Mouse (Mus musculus): ENCODE results near the gene Rptor. TPM values are rescaled to one million over a fixed set of nuclear protein-coding genes. Genes with fewer than 3 reads are reported as not detected.

The Rptor gene
- total and polyA plus RNA-seq, 2 experiments from 2014 or later = 8.0 to 46.7 TPM

- no peak for TF ChIP-seq CTCF (IDR thresholded peaks at IDR 0.05; ENCODE audit: low read depth)
- Histone ChIP-seq H3K9ac (no peak overlapping the region), H3K27me3 (ENCODE audit: insufficient read depth, low read length) (no peaks in the 10 kb centered on the region), H3K4me2 (ENCODE audit: low read depth) (no peak overlapping the region), H3K4me3 (ENCODE audit: low read depth, low read length) (no peak overlapping the region), H3K4me1 (ENCODE audit: insufficient read depth) (no peaks in the 10 kb centered on the region), H3K9me3 (ENCODE audit: low read length) (no peaks in the 10 kb centered on the region), H3K27ac (ENCODE audit: low read depth, low read length) (no peak overlapping the region), H3K36me3 (ENCODE audit: insufficient read depth) (no peaks in the 10 kb centered on the region)
- DNase-seq (no peak), ATAC-seq (no peak)
- WGBS = 59% methylated on average over 4 of the region's 4 CpGs
These were observed 130.4 kb downstream of the Rptor start for GRCm38 (mm10) chr11:119732961-119733656.

GRCm38 (mm10) chr11:119733657-119733990 lies 130.9 kb downstream of the Rptor start:
- no peak for DNase-seq

GRCm38 (mm10) chr11:119735152-119735551 lies 132.4 kb downstream of the Rptor start:
- Histone ChIP-seq H3K4me1 (ENCODE audit: insufficient read depth) (peaks cover 16% of the 10 kb centered on the region), H3K9me3 (ENCODE audit: low read length) (no peaks in the 10 kb centered on the region), H3K4me2 (ENCODE audit: low read depth) (no peak overlapping the region), H3K36me3 (ENCODE audit: insufficient read depth) (no peaks in the 10 kb centered on the region), H3K9ac (no peak overlapping the region), H3K4me3 (ENCODE audit: low read depth, low read length) (no peak overlapping the region), H3K27ac (ENCODE audit: low read depth, low read length) (no peak overlapping the region), H3K27me3 (ENCODE audit: insufficient read depth, low read length) (no peaks in the 10 kb centered on the region)
- WGBS = 77% methylated on average over 2 of the region's 2 CpGs
- ATAC-seq = no peak
- no peak for TF ChIP-seq CTCF (IDR thresholded peaks at IDR 0.05; ENCODE audit: low read depth)
- DNase-seq = no peak

More at GRCm38 (mm10) chr11:119733657-119733990, 130.9 kb downstream of the Rptor start:
- no peaks in the 10 kb centered on the region for H3K9me3 ChIP-seq (ENCODE audit: low read length)
- no peak for ATAC-seq
- no peak overlapping the region for H3K9ac ChIP-seq
- no peak overlapping the region for H3K4me2 ChIP-seq (ENCODE audit: low read depth)
- peaks cover under 1% of the 10 kb centered on the region for H3K4me1 ChIP-seq (ENCODE audit: insufficient read depth)
- TF ChIP-seq CTCF (IDR thresholded peaks at IDR 0.05; ENCODE audit: low read depth) = no peak
- WGBS = 92% methylated on average over 7 of the region's 7 CpGs
- no peak overlapping the region for H3K27ac ChIP-seq (ENCODE audit: low read depth, low read length)
- no peaks in the 10 kb centered on the region for H3K27me3 ChIP-seq (ENCODE audit: insufficient read depth, low read length)
- no peak overlapping the region for H3K4me3 ChIP-seq (ENCODE audit: low read depth, low read length)
- H3K36me3 ChIP-seq (ENCODE audit: insufficient read depth) = no peaks in the 10 kb centered on the region

- Histone ChIP-seq H3K4me2 (ENCODE audit: low read depth) (no peak overlapping the region), H3K4me3 (ENCODE audit: low read depth, low read length) (no peak overlapping the region), H3K9ac (no peak overlapping the region), H3K27me3 (ENCODE audit: insufficient read depth, low read length) (no peaks in the 10 kb centered on the region), H3K27ac (ENCODE audit: low read depth, low read length) (peak overlapping the region; percentile 73), H3K9me3 (ENCODE audit: low read length) (no peaks in the 10 kb centered on the region), H3K4me1 (ENCODE audit: insufficient read depth) (peaks cover 16% of the 10 kb centered on the region), H3K36me3 (ENCODE audit: insufficient read depth) (no peaks in the 10 kb centered on the region)
- ATAC-seq (peak; percentile 91), DNase-seq (peak; percentile 50)
- no peak for TF ChIP-seq CTCF (IDR thresholded peaks at IDR 0.05; ENCODE audit: low read depth)
- 23% methylated on average over 7 of the region's 7 CpGs for WGBS
These were observed 136.5 kb downstream of the Rptor start for GRCm38 (mm10) chr11:119738990-119739846.

- TF ChIP-seq CTCF (IDR thresholded peaks at IDR 0.05; ENCODE audit: low read depth) = no peak
- no peaks in the 10 kb centered on the region for H3K9me3 ChIP-seq (ENCODE audit: low read length)
- WGBS = 94% methylated on average over 1 of the region's 1 CpGs
- ATAC-seq (no peak), DNase-seq (no peak)
- no peaks in the 10 kb centered on the region for H3K27me3 ChIP-seq (ENCODE audit: insufficient read depth, low read length)
- H3K27ac ChIP-seq (ENCODE audit: low read depth, low read length) = no peak overlapping the region
- H3K9ac ChIP-seq = no peak overlapping the region
- no peaks in the 10 kb centered on the region for H3K36me3 ChIP-seq (ENCODE audit: insufficient read depth)
- H3K4me3 ChIP-seq (ENCODE audit: low read depth, low read length) = no peak overlapping the region
- no peak overlapping the region for H3K4me2 ChIP-seq (ENCODE audit: low read depth)
- H3K4me1 ChIP-seq (ENCODE audit: insufficient read depth) = peaks cover 16% of the 10 kb centered on the region
These were observed 138.7 kb downstream of the Rptor start for GRCm38 (mm10) chr11:119741401-119741800.

GRCm38 (mm10) chr11:119744436-119744835 lies 141.7 kb downstream of the Rptor start:
- peaks cover 8% of the 10 kb centered on the region for H3K4me1 ChIP-seq (ENCODE audit: insufficient read depth)
- no peak for ATAC-seq
- no peak overlapping the region for H3K4me3 ChIP-seq (ENCODE audit: low read depth, low read length)
- no peak for DNase-seq
- no peak for TF ChIP-seq CTCF (IDR thresholded peaks at IDR 0.05; ENCODE audit: low read depth)
- H3K4me2 ChIP-seq (ENCODE audit: low read depth) = no peak overlapping the region
- no peak overlapping the region for H3K27ac ChIP-seq (ENCODE audit: low read depth, low read length)
- 48% methylated on average over 4 of the region's 4 CpGs for WGBS
- no peak overlapping the region for H3K9ac ChIP-seq
- no peaks in the 10 kb centered on the region for H3K9me3 ChIP-seq (ENCODE audit: low read length)
- no peaks in the 10 kb centered on the region for H3K27me3 ChIP-seq (ENCODE audit: insufficient read depth, low read length)
- no peaks in the 10 kb centered on the region for H3K36me3 ChIP-seq (ENCODE audit: insufficient read depth)

- H3K4me2 ChIP-seq (ENCODE audit: low read depth) = no peak overlapping the region
- no peak overlapping the region for H3K9ac ChIP-seq
- H3K4me3 ChIP-seq (ENCODE audit: low read depth, low read length) = no peak overlapping the region
- no peaks in the 10 kb centered on the region for H3K9me3 ChIP-seq (ENCODE audit: low read length)
- no peaks in the 10 kb centered on the region; the same call in 1 of the 2 replicates for H3K4me1 ChIP-seq (ENCODE audit: insufficient read depth)
- no peak for ATAC-seq
- H3K27ac ChIP-seq (ENCODE audit: low read depth, low read length) = no peak overlapping the region
- no peaks in the 10 kb centered on the region for H3K27me3 ChIP-seq (ENCODE audit: insufficient read depth, low read length)
- no peak for TF ChIP-seq CTCF (IDR thresholded peaks at IDR 0.05; ENCODE audit: low read depth)
- H3K36me3 ChIP-seq (ENCODE audit: insufficient read depth) = no peaks in the 10 kb centered on the region
- WGBS = 35% methylated on average over 7 of the region's 7 CpGs
- DNase-seq = no peak
These were observed 142.6 kb downstream of the Rptor start for GRCm38 (mm10) chr11:119745333-119745732.
